Mouse (Mus musculus): Measurements from ENCODE around the gene Runx1. TPM values are rescaled to one million over a fixed set of nuclear protein-coding genes. Genes with fewer than 3 reads are reported as not detected.
A peak's percentile ranks its signal among the peaks of the same experiment; 100 is the strongest.

Gene Runx1
- total RNA-seq, 2 experiments from 2014 or later, result 2.5 to 2.9 TPM

GRCm38 (mm10) chr16:92826683-92827082 is 734 bp upstream of the Runx1 start:
- no peak for DNase-seq

GRCm38 (mm10) chr16:92825204-92825843 is 625 bp downstream of the Runx1 start:
- no peak for DNase-seq

GRCm38 (mm10) chr16:92824723-92825203 is 1.2 kb downstream of the Runx1 start:
- no peak for DNase-seq

GRCm38 (mm10) chr16:92824003-92824722 is 1.8 kb downstream of the Runx1 start:
- no peak for DNase-seq

- DNase-seq, result no peak
Measured at GRCm38 (mm10) chr16:92823381-92823862, 2.5 kb downstream of the Runx1 start.

GRCm38 (mm10) chr16:92822676-92823075 is 3.3 kb downstream of the Runx1 start:
- DNase-seq, result no peak

- no peak for DNase-seq
Measured at GRCm38 (mm10) chr16:92821938-92822629, 3.9 kb downstream of the Runx1 start.

- DNase-seq, result no peak
Measured at GRCm38 (mm10) chr16:92821596-92821937, 4.4 kb downstream of the Runx1 start.

- DNase-seq, result no peak
Measured at GRCm38 (mm10) chr16:92820451-92820850, 5.5 kb downstream of the Runx1 start.

- no peak for DNase-seq
Measured at GRCm38 (mm10) chr16:92818480-92819269, 7.3 kb downstream of the Runx1 start.

GRCm38 (mm10) chr16:92816092-92816491 is 9.9 kb downstream of the Runx1 start:
- DNase-seq, result no peak

- DNase-seq, result no peak
Measured at GRCm38 (mm10) chr16:92815195-92815527, 10.8 kb downstream of the Runx1 start.

GRCm38 (mm10) chr16:92814366-92815194 is 11.4 kb downstream of the Runx1 start:
- DNase-seq, result no peak

GRCm38 (mm10) chr16:92812405-92812804 is 13.5 kb downstream of the Runx1 start:
- no peak for DNase-seq

GRCm38 (mm10) chr16:92810568-92811240 is 15.2 kb downstream of the Runx1 start:
- no peak for DNase-seq

GRCm38 (mm10) chr16:92807772-92808171 is 18.2 kb downstream of the Runx1 start:
- no peak for DNase-seq

GRCm38 (mm10) chr16:92803076-92803580 is 22.8 kb downstream of the Runx1 start:
- no peak for DNase-seq

- DNase-seq, result peak; percentile 32
Measured at GRCm38 (mm10) chr16:92801567-92801966, 24.4 kb downstream of the Runx1 start.

GRCm38 (mm10) chr16:92800845-92801244 is 25.1 kb downstream of the Runx1 start:
- DNase-seq, result no peak

- no peak for DNase-seq
Measured at GRCm38 (mm10) chr16:92799940-92800339, 26.0 kb downstream of the Runx1 start.

- DNase-seq, result no peak
Measured at GRCm38 (mm10) chr16:92794197-92794596, 31.8 kb downstream of the Runx1 start.
